15 mouse cellular contexts compared by ENCODE assay signal in the genomic region with DNA sequence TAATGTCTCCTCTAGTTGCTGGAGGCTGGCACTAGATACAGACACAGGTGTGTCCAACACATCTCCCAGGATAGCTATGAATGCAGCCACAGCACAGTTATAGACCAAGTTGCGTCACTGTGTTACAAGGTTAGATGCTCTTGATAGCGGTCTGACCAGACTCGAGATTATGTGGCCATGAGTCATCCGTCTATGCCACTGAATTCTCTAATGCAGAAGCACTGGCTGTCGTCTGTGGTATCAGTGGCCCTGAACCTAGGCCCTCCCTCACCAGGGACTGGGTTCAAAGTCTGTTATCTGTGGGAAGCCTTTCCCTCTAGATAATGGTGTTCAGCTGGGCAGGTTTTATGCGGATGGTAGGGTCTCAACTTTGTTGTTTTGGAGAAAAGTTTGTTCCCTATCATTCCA. TPM values are rescaled to one million over a fixed set of nuclear protein-coding genes. Genes with fewer than 3 reads are reported as not detected.
DNase-seq lines count a peak whose midpoint lies in the region; ATAC-seq and TF ChIP-seq lines count a peak whose summit lies in the region.
"Had no signal": no experiment of that assay in that cellular context is flagged by ENCODE, and none has a peak within 500 bp of the region (broad histone marks: within the 10 kb centered on the region; RNA-seq: fewer than 3 reads in every experiment).

No protein-coding gene starts in this region.

- H3K36me3 ChIP-seq in kidney, adult 2 months (ENCODE audit: control insufficient read depth, insufficient read depth, low read length): no peaks in the 10 kb centered on the region
- no peaks in the 10 kb centered on the region for H3K36me3 ChIP-seq in intestine, embryonic 15.5 days
- H3K36me3 ChIP-seq in forebrain, embryonic 13.5 days (ENCODE audit: poor library complexity, severe bottlenecking): peaks cover 13% of the 10 kb centered on the region

- H3K9ac ChIP-seq in intestine, embryonic 15.5 days: no peak overlapping the region
- no peak overlapping the region for H3K9ac ChIP-seq in forebrain, embryonic 13.5 days
- H3K9ac ChIP-seq: embryonic facial prominence, embryonic 15.5 days; heart, embryonic 12.5 days; hindbrain, embryonic 12.5 days had no signal

- peak; percentile 46 for ATAC-seq in intestine, embryonic 15.5 days
- ATAC-seq in megakaryocyte progenitor cell, adult 5-6 weeks (replicated peaks; ENCODE audit: poor library complexity): peak; percentile 65
- no peak for ATAC-seq in forebrain, embryonic 13.5 days

- no peak overlapping the region for H3K4me2 ChIP-seq in intestine, embryonic 15.5 days (replicated peaks)
- H3K4me2 ChIP-seq in forebrain, embryonic 13.5 days: no peak overlapping the region
- H3K4me2 ChIP-seq: embryonic facial prominence, embryonic 15.5 days; heart, embryonic 12.5 days; hindbrain, embryonic 12.5 days had no signal

- 75% methylated on average over 6 of the region's 6 CpGs for WGBS in kidney, adult 2 months
- 69% methylated on average over 6 of the region's 6 CpGs for WGBS in intestine, embryonic 15.5 days
- WGBS in forebrain, embryonic 13.5 days: 92% methylated on average over 6 of the region's 6 CpGs

- no peak overlapping the region for H3K4me3 ChIP-seq in kidney, adult 2 months (ENCODE audit: insufficient read depth, low read depth, low read length)
- H3K4me3 ChIP-seq in intestine, embryonic 15.5 days (replicated peaks): no peak overlapping the region
- H3K4me3 ChIP-seq in forebrain, embryonic 13.5 days: no peak overlapping the region
- H3K4me3 ChIP-seq: embryonic facial prominence, embryonic 15.5 days; heart, embryonic 12.5 days; hindbrain, embryonic 12.5 days had no signal

- peak overlapping the region; percentile 86 for H3K27ac ChIP-seq in kidney, adult 2 months (ENCODE audit: insufficient read depth, low read depth, low read length)
- no peak overlapping the region for H3K27ac ChIP-seq in intestine, embryonic 15.5 days
- no peak overlapping the region for H3K27ac ChIP-seq in forebrain, embryonic 13.5 days
- H3K27ac ChIP-seq: embryonic facial prominence, embryonic 15.5 days; hindbrain, embryonic 12.5 days; macrophage had no signal

- H3K27me3 ChIP-seq in kidney, adult 2 months (replicated peaks; ENCODE audit: control insufficient read depth, insufficient read depth, low read length): no peaks in the 10 kb centered on the region
- no peaks in the 10 kb centered on the region for H3K27me3 ChIP-seq in intestine, embryonic 15.5 days (replicated peaks)
- no peaks in the 10 kb centered on the region for H3K27me3 ChIP-seq in forebrain, embryonic 13.5 days
- H3K27me3 ChIP-seq: embryonic facial prominence, embryonic 15.5 days; heart, embryonic 12.5 days; hindbrain, embryonic 12.5 days had no signal

- DNase-seq in kidney, adult 2 months: no peak
- DNase-seq in kidney, postnatal 25 days: no peak
- DNase-seq in ZHBTc4 (ENCODE audit: low read depth, low spot score): peak; percentile 30
- no peak for DNase-seq in gastrocnemius, adult 8-10 months (ENCODE audit: low spot score in 2 of 2)
- no peak for DNase-seq in heart, adult 18-20 months
- DNase-seq: cerebellum, adult 9-10 months; thymus, adult 2 months had no signal

- no peak for TF ChIP-seq POLR2A in kidney, adult 2 months (IDR thresholded peaks at IDR 0.05; ENCODE audit: low read depth, low read length)

- no peak for TF ChIP-seq CTCF in kidney, adult 2 months (conservative IDR thresholded peaks at IDR 0.05; ENCODE audit: insufficient read depth, insufficient read length, low read depth, low read length)

- no peaks in the 10 kb centered on the region for H3K9me3 ChIP-seq in intestine, embryonic 15.5 days
- H3K9me3 ChIP-seq in forebrain, embryonic 13.5 days (replicated peaks): no peaks in the 10 kb centered on the region
- H3K9me3 ChIP-seq: embryonic facial prominence, embryonic 15.5 days; hindbrain, embryonic 12.5 days had no signal

- H3K4me1 ChIP-seq in kidney, adult 2 months (ENCODE audit: control insufficient read depth, insufficient read depth, low read length): peaks cover 50% of the 10 kb centered on the region
- H3K4me1 ChIP-seq in intestine, embryonic 15.5 days (replicated peaks): no peaks in the 10 kb centered on the region
- H3K4me1 ChIP-seq in forebrain, embryonic 13.5 days: no peaks in the 10 kb centered on the region
- H3K4me1 ChIP-seq: embryonic facial prominence, embryonic 15.5 days; hindbrain, embryonic 12.5 days had no signal

RNA-seq across cellular contexts. Expression of a gene that starts 4.4 kb away (rescaled TPM):
- 2,240 and 2,440 TPM in 2 replicates for polyA plus RNA-seq in kidney, adult 2 months (2012; rRNA removed)
- polyA plus RNA-seq in intestine, embryonic 15.5 days (2015; fragmentation: Nextera tagmentation; extraction: Ambion mirVana): 2.7 and 2.9 TPM in 2 replicates
- total RNA-seq in megakaryocyte progenitor cell, adult 5-6 weeks (2015): not detected in 2 replicates
- 0.57 and 1.00 TPM in 2 replicates for total RNA-seq in megakaryocyte progenitor cell, adult 5-6 weeks (2017)
- polyA plus RNA-seq in forebrain, embryonic 13.5 days (2015; fragmentation: Nextera tagmentation; extraction: Ambion mirVana): 5.0 and 5.2 TPM in 2 replicates
- total RNA-seq in gastrocnemius, adult 8-10 months (2022): under 1 TPM in 2 of 4 experiments, not detected in 2; 0.44 to 0.52 TPM
- total RNA-seq in heart, adult 18-20 months (2021): not detected
- total RNA-seq: layer of hippocampus, adult 8-10 months had no signal
- polyA plus RNA-seq: macrophage had no signal

RNA-seq across cellular contexts. Expression of a gene that starts 28.8 kb away (rescaled TPM):
- 36.0 and 41.0 TPM in 2 replicates for polyA plus RNA-seq in kidney, adult 2 months (2012; rRNA removed)
- polyA plus RNA-seq in intestine, embryonic 15.5 days (2015; fragmentation: Nextera tagmentation; extraction: Ambion mirVana): 12.5 and 15.1 TPM in 2 replicates
- total RNA-seq in megakaryocyte progenitor cell, adult 5-6 weeks (2015): 19.7 and 22.6 TPM in 2 replicates
- 25.6 and 30.3 TPM in 2 replicates for total RNA-seq in megakaryocyte progenitor cell, adult 5-6 weeks (2017)
- 18.0 and 21.3 TPM in 2 replicates for polyA plus RNA-seq in forebrain, embryonic 13.5 days (2015; fragmentation: Nextera tagmentation; extraction: Ambion mirVana)
- total RNA-seq in gastrocnemius, adult 8-10 months (2022): 1 to 10 TPM; 6.1 to 8.8 (median 7.7) TPM
- 1 to 10 TPM; 7.7 to 8.8 TPM for total RNA-seq in heart, adult 18-20 months (2021)

RNA-seq across cellular contexts. Expression of a gene that starts 45.3 kb away (rescaled TPM):
- polyA plus RNA-seq in kidney, adult 2 months (2012; rRNA removed): 225 and 226 TPM in 2 replicates
- polyA plus RNA-seq in intestine, embryonic 15.5 days (2015; fragmentation: Nextera tagmentation; extraction: Ambion mirVana): 115 and 116 TPM in 2 replicates
- 89.6 and 94.3 TPM in 2 replicates for total RNA-seq in megakaryocyte progenitor cell, adult 5-6 weeks (2015)
- total RNA-seq in megakaryocyte progenitor cell, adult 5-6 weeks (2017): 167 and 179 TPM in 2 replicates
- polyA plus RNA-seq in forebrain, embryonic 13.5 days (2015; fragmentation: Nextera tagmentation; extraction: Ambion mirVana): 54.2 and 59.0 TPM in 2 replicates
- 100 to 1,000 TPM; 117 to 132 (median 130) TPM for total RNA-seq in gastrocnemius, adult 8-10 months (2022)
- 100 to 1,000 TPM; 144 to 155 TPM for total RNA-seq in heart, adult 18-20 months (2021)

RNA-seq across cellular contexts. Expression of a gene that starts 55.9 kb away (rescaled TPM):
- polyA plus RNA-seq in kidney, adult 2 months (2012; rRNA removed): 3.8 and 4.0 TPM in 2 replicates
- polyA plus RNA-seq in intestine, embryonic 15.5 days (2015; fragmentation: Nextera tagmentation; extraction: Ambion mirVana): 1.00 and 1.0 TPM in 2 replicates
- total RNA-seq in megakaryocyte progenitor cell, adult 5-6 weeks (2015): 0.39 and 1.0 TPM in 2 replicates
- total RNA-seq in megakaryocyte progenitor cell, adult 5-6 weeks (2017): 0.29 and 1.1 TPM in 2 replicates
- polyA plus RNA-seq in forebrain, embryonic 13.5 days (2015; fragmentation: Nextera tagmentation; extraction: Ambion mirVana): 0.78 and 0.81 TPM in 2 replicates
- 1 to 10 TPM; 1.6 to 2.3 (median 1.9) TPM for total RNA-seq in gastrocnemius, adult 8-10 months (2022)
- total RNA-seq in heart, adult 18-20 months (2021): 1 to 10 TPM; 1.4 to 1.8 TPM
